Mouse (Mus musculus): ENCODE data around the gene Magi3. TPM values are rescaled to one million over a fixed set of nuclear protein-coding genes. Genes with fewer than 3 reads are reported as not detected.

Magi3 gene
- polyA plus RNA-seq, 1 experiment from 2014 or later: 7.0 TPM

DNA sequence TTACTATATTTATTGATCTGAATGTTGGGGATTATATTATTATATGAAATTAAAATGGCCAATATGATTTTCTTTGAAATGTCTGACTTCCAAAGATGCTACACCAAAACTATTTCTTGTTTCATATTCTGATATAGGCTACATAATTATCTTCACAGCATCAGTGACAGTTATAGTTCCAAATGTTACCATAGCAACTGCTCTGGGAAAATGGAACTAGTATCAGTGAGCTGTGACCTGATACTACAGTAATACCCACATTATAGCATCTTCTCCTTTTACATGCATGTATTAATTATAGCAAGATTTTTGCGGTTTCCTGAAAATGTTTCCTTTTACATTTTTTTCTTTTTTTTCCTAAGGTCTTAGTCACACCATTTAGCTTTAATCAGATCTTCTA, 187.4 kb downstream of the Magi3 start:
- no peak overlapping the region for H3K4me3 ChIP-seq (ENCODE audit: low read depth, low read length)
- no peaks in the 10 kb centered on the region for H3K4me1 ChIP-seq (ENCODE audit: insufficient read depth, low read depth, low read length)
- 94% methylated on average over 1 of the region's 1 CpGs for WGBS
- H3K9ac ChIP-seq (replicated peaks; ENCODE audit: low read depth): no peak overlapping the region
- DNase-seq (ENCODE audit: low spot score): no peak
- no peak overlapping the region for H3K27ac ChIP-seq (ENCODE audit: low read length)
- H3K36me3 ChIP-seq (ENCODE audit: insufficient read depth, low read length): no peaks in the 10 kb centered on the region
- TF ChIP-seq CTCF (IDR thresholded peaks at IDR 0.05) (no peak), EP300 (IDR thresholded peaks at IDR 0.05) (no peak)
- H3K4me2 ChIP-seq (replicated peaks; ENCODE audit: low read depth, low read length): no peak overlapping the region
- ATAC-seq: no peak
- no peaks in the 10 kb centered on the region for H3K9me3 ChIP-seq (ENCODE audit: low read length)
- no peaks in the 10 kb centered on the region for H3K27me3 ChIP-seq (replicated peaks; ENCODE audit: insufficient read depth, low read length)

DNA sequence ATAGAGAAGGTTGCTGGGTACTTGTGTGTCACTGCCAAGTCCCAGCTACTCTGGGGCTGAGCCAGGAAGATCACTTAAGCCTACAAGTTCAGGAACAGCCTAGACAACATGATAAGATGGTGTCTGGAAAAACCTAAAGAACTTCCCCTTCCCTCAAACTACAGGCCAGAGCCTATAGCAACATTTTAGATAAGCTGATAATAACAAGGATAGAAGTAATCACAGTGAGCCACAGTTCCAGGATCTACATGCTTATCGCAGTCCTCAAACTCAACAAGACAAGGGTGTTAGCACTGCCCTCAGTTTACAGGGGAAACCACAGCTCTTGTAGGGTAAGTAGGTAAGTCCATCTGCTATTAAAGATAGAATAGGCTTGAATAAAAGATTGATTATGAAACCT, 188.1 kb downstream of the Magi3 start:
- 71% methylated on average over 1 of the region's 1 CpGs for WGBS
- Histone ChIP-seq H3K9ac (replicated peaks; ENCODE audit: low read depth) (no peak overlapping the region), H3K27ac (ENCODE audit: low read length) (no peak overlapping the region), H3K4me2 (replicated peaks; ENCODE audit: low read depth, low read length) (no peak overlapping the region), H3K9me3 (ENCODE audit: low read length) (no peaks in the 10 kb centered on the region), H3K4me3 (ENCODE audit: low read depth, low read length) (no peak overlapping the region), H3K27me3 (replicated peaks; ENCODE audit: insufficient read depth, low read length) (no peaks in the 10 kb centered on the region), H3K36me3 (ENCODE audit: insufficient read depth, low read length) (no peaks in the 10 kb centered on the region), H3K4me1 (ENCODE audit: insufficient read depth, low read depth, low read length) (no peaks in the 10 kb centered on the region)
- TF ChIP-seq EP300 (IDR thresholded peaks at IDR 0.05): no peak
- TF ChIP-seq CTCF (IDR thresholded peaks at IDR 0.05): no peak
- ATAC-seq (no peak), DNase-seq (ENCODE audit: low spot score) (no peak)

DNA sequence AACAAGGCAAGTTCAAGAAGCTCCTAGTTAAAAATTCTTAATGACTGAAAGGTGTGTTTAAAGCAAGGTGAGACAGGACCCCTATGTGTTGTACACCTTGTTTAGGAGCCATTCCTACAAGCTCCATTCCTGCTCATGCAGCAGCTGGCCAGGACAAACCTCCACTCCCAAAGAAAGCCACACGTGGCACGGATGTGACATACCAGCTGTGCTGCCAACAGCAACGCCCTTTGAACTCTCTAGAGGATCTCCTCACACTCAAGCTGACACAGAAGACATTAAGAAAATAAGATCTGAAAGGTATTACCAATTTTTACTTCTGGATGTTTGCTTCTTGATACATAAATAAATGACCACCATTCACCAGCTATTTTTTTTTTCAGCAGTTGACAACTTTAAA, 193.2 kb downstream of the Magi3 start:
- no peak overlapping the region for H3K27ac ChIP-seq (ENCODE audit: low read length)
- no peaks in the 10 kb centered on the region for H3K9me3 ChIP-seq (ENCODE audit: low read length)
- H3K4me2 ChIP-seq (replicated peaks; ENCODE audit: low read depth, low read length): no peak overlapping the region
- H3K9ac ChIP-seq (replicated peaks; ENCODE audit: low read depth): no peak overlapping the region
- no peak for DNase-seq (ENCODE audit: low spot score)
- ATAC-seq: no peak
- H3K36me3 ChIP-seq (ENCODE audit: insufficient read depth, low read length): peaks cover 6% of the 10 kb centered on the region; the same call in 1 of the 2 replicates
- WGBS: 47% methylated on average over 3 of the region's 3 CpGs
- TF ChIP-seq CTCF (IDR thresholded peaks at IDR 0.05): no peak
- TF ChIP-seq EP300 (IDR thresholded peaks at IDR 0.05): no peak
- H3K4me3 ChIP-seq (ENCODE audit: low read depth, low read length): no peak overlapping the region
- H3K4me1 ChIP-seq (ENCODE audit: insufficient read depth, low read depth, low read length): no peaks in the 10 kb centered on the region
- H3K27me3 ChIP-seq (replicated peaks; ENCODE audit: insufficient read depth, low read length): no peaks in the 10 kb centered on the region

DNA sequence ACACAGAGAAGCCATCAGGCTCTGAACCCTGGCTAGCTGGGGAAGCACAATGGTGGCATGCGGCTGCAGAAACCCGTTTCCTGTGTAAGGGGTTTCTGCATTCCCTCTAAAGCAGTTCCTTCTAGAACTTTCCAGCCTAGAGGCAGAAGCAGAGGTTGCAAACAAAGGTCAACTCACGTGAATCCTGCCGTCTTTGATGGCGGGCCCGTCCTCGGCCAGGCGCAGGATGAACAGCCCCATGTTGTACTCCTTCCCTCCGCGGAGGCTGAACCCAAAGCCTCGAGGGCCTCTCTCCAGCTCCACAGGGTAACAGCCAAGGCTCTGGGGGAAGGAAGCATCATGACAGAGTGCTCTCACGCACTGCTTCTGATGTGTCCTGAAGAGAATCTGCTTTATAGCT, 200.1 kb downstream of the Magi3 start:
- WGBS: 90% methylated on average over 12 of the region's 12 CpGs
- Histone ChIP-seq H3K4me1 (ENCODE audit: insufficient read depth, low read depth, low read length) (no peaks in the 10 kb centered on the region), H3K27ac (ENCODE audit: low read length) (no peak overlapping the region), H3K9me3 (ENCODE audit: low read length) (no peaks in the 10 kb centered on the region), H3K36me3 (ENCODE audit: insufficient read depth, low read length) (peaks cover 26% of the 10 kb centered on the region; the same call in 1 of the 2 replicates), H3K4me2 (replicated peaks; ENCODE audit: low read depth, low read length) (no peak overlapping the region), H3K27me3 (replicated peaks; ENCODE audit: insufficient read depth, low read length) (no peaks in the 10 kb centered on the region), H3K9ac (replicated peaks; ENCODE audit: low read depth) (no peak overlapping the region), H3K4me3 (ENCODE audit: low read depth, low read length) (no peak overlapping the region)
- ATAC-seq: no peak
- no peak for DNase-seq (ENCODE audit: low spot score)
- TF ChIP-seq EP300 (IDR thresholded peaks at IDR 0.05) (no peak), CTCF (IDR thresholded peaks at IDR 0.05) (no peak)

DNA sequence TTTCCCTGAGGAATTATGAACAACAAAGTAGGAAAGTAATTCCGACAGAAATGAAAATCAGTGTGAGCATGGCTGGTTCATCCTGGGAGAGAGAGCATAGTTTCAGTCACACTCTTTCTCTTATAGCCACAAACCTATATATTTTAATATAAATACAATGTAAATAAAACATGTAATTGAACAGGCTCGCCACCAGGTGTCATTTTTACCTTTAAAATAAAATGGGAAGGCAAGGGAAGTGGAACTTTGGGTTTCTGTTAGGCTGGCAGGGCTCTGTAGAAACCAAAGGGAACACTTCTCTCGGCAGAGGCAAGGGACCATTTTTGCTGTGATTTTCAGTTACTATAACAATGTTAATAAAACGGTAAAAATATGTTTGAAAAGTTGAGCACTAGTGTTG, 200.7 kb downstream of the Magi3 start:
- ATAC-seq (no peak), DNase-seq (ENCODE audit: low spot score) (peak; percentile 64)
- peaks cover 32% of the 10 kb centered on the region; the same call in 1 of the 2 replicates for H3K36me3 ChIP-seq (ENCODE audit: insufficient read depth, low read length)
- no peak overlapping the region for H3K27ac ChIP-seq (ENCODE audit: low read length)
- no peaks in the 10 kb centered on the region for H3K27me3 ChIP-seq (replicated peaks; ENCODE audit: insufficient read depth, low read length)
- no peaks in the 10 kb centered on the region for H3K9me3 ChIP-seq (ENCODE audit: low read length)
- no peak; the same call in 1 of the 2 replicates for TF ChIP-seq CTCF (IDR thresholded peaks at IDR 0.05)
- no peak for TF ChIP-seq EP300 (IDR thresholded peaks at IDR 0.05)
- H3K4me2 ChIP-seq (replicated peaks; ENCODE audit: low read depth, low read length): no peak overlapping the region
- H3K9ac ChIP-seq (replicated peaks; ENCODE audit: low read depth): no peak overlapping the region
- WGBS: 51% methylated on average over 4 of the region's 4 CpGs
- H3K4me1 ChIP-seq (ENCODE audit: insufficient read depth, low read depth, low read length): no peaks in the 10 kb centered on the region
- no peak overlapping the region for H3K4me3 ChIP-seq (ENCODE audit: low read depth, low read length)

DNA sequence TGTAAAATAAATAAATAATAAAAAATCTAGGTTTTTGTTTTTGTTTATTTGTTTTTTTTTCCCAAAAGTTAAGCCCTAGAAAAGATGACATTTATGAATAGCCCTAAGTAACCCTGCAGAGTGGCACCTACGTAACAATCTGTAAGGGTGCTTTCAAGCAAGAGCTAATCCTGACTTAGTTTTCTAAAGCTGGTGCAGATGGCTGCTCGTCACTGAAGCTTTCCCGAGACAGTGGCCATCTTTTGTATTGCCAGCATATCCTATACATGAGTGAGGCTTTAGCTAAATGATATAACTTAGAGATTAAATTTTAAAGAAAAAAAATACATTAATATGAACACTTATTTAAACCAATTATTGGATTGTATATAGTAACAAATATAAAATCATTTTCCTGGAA, 202.2 kb downstream of the Magi3 start:
- DNase-seq (ENCODE audit: low spot score) (no peak), ATAC-seq (no peak)
- WGBS: 95% methylated on average over 3 of the region's 3 CpGs
- Histone ChIP-seq H3K4me3 (ENCODE audit: low read depth, low read length) (no peak overlapping the region), H3K36me3 (ENCODE audit: insufficient read depth, low read length) (peaks cover 33% of the 10 kb centered on the region; the same call in 1 of the 2 replicates), H3K4me1 (ENCODE audit: insufficient read depth, low read depth, low read length) (no peaks in the 10 kb centered on the region), H3K9ac (replicated peaks; ENCODE audit: low read depth) (no peak overlapping the region), H3K27me3 (replicated peaks; ENCODE audit: insufficient read depth, low read length) (no peaks in the 10 kb centered on the region), H3K9me3 (ENCODE audit: low read length) (no peaks in the 10 kb centered on the region), H3K27ac (ENCODE audit: low read length) (no peak overlapping the region), H3K4me2 (replicated peaks; ENCODE audit: low read depth, low read length) (no peak overlapping the region)
- TF ChIP-seq CTCF (IDR thresholded peaks at IDR 0.05) (no peak), EP300 (IDR thresholded peaks at IDR 0.05) (no peak)

DNA sequence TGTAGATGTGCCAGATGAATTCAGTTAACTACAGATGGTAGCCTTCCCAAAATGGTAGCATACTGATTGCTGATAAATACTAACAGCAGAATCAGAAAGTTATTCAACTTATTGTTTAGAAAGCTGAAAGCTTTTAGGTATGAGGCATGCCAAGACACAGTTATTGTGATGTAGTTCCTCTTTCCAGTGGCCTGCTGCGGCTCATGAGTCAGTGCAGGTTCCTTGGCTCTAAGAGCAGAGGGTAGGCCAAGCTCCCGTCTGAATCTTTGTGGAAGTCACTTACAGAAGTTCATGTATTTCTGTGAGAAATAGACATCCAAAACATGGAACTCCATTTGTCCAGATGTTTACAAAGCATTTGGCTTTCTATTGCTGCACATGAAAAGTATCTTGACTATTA, 208.2 kb downstream of the Magi3 start:
- no peaks in the 10 kb centered on the region for H3K4me1 ChIP-seq (ENCODE audit: insufficient read depth, low read depth, low read length)
- H3K4me3 ChIP-seq (ENCODE audit: low read depth, low read length): no peak overlapping the region
- no peak overlapping the region for H3K27ac ChIP-seq (ENCODE audit: low read length)
- DNase-seq (ENCODE audit: low spot score): no peak
- no peak for ATAC-seq
- TF ChIP-seq CTCF (IDR thresholded peaks at IDR 0.05) (no peak), EP300 (IDR thresholded peaks at IDR 0.05) (no peak)
- no peak overlapping the region for H3K9ac ChIP-seq (replicated peaks; ENCODE audit: low read depth)
- 80% methylated on average over 2 of the region's 2 CpGs for WGBS
- no peaks in the 10 kb centered on the region for H3K27me3 ChIP-seq (replicated peaks; ENCODE audit: insufficient read depth, low read length)
- no peak overlapping the region for H3K4me2 ChIP-seq (replicated peaks; ENCODE audit: low read depth, low read length)
- peaks cover 12% of the 10 kb centered on the region; the same call in 1 of the 2 replicates for H3K36me3 ChIP-seq (ENCODE audit: insufficient read depth, low read length)
- H3K9me3 ChIP-seq (ENCODE audit: low read length): no peaks in the 10 kb centered on the region

Measured in lung, postnatal 0 days (tissue).